Mouse (Mus musculus): ENCODE data around the gene Pla2g5. TPM values are rescaled to one million over a fixed set of nuclear protein-coding genes. Genes with fewer than 3 reads are reported as not detected.
"Not testable (repeated sequence)": the region's sequence is repeated elsewhere in the genome, so short reads cannot be mapped to it uniquely, and the experiment has no call there.

Pla2g5 gene
- total RNA-seq, 1 experiment from 2014 or later, result not detected

DNA sequence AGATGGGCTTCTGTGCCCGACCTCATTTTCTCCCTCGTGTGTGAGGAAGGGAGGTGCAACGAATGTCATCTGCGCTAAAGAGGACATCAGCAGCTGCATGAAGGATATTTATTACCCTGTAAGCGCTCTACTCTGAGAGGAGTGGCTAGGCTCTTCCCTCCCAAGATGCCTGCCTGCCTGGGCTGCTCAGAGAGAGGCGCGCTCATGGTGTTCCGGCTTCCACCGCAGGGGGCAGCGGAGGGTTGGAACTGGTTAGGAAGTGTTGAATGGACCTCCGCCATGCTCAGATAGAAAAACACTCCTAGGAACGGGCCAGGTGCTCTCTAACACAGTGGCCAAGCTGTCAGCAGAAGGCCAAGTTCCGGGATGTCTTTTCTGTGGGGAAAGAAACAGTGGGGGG lies 3.6 kb downstream of the Pla2g5 start:
- no peak for ATAC-seq (ENCODE audit: extremely low read depth, insufficient number of reproducible peaks, low FRiP score, poor library complexity, severe bottlenecking)

DNA sequence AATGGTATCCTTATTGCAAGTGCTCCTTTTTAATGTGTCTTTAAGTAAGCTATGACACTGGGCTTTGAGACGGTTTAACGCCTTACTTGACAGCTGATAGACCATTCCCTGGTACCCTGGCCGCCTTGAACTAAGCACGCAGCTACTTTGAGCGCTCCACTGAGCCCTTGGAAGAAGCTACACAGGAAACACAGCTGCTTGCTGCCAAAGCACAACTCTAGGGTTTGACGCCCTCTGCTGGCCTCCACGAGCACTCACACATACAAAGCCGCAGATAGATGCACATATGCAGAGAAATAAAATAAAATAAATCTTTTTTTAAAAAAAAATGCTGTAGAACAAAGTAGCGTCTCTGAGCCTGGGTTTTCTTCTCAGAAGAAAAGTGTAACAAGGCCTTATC lies 4.0 kb downstream of the Pla2g5 start:
- no peak for ATAC-seq (ENCODE audit: extremely low read depth, insufficient number of reproducible peaks, low FRiP score, poor library complexity, severe bottlenecking)

DNA sequence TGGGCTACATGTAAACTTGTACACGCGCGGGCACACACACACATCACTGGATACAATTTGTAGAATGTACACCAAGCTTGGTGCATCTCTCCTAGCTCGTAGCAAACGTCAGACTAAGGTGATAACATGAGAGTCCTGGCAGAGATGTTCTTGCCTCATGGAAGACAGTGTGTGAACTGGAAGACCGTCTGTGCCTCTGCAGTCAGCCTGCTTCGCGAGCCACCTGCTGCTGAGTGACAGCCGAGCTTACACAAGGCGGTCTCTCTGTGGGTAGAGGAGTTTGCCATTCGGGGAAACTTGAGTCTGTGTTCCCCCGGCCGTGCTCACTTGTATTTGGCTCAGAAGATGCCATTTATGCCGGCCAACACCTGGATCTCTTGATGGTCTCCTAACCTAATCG lies 4.8 kb downstream of the Pla2g5 start:
- ATAC-seq (ENCODE audit: extremely low read depth, insufficient number of reproducible peaks, low FRiP score, poor library complexity, severe bottlenecking), result no peak

DNA sequence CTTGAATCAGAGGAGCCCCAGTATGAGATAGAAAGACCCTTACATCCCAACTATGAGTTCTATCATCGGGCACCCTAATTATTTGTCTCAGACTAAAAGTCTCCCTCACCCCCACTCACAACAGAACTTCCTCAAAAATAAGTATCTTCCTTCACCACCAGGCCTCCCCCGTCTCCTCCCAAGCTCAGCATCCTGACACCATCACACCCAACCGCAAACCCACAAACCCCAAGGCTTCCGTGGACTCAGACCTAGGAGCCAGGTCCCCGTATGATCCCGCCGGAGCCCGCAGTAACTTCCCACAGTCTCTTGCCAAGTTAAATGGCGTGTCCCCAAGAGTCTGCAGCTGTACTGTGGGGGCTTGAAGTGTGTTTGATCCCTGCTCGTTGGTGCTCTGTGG lies 5.7 kb downstream of the Pla2g5 start:
- no peak for ATAC-seq (ENCODE audit: extremely low read depth, insufficient number of reproducible peaks, low FRiP score, poor library complexity, severe bottlenecking)

DNA sequence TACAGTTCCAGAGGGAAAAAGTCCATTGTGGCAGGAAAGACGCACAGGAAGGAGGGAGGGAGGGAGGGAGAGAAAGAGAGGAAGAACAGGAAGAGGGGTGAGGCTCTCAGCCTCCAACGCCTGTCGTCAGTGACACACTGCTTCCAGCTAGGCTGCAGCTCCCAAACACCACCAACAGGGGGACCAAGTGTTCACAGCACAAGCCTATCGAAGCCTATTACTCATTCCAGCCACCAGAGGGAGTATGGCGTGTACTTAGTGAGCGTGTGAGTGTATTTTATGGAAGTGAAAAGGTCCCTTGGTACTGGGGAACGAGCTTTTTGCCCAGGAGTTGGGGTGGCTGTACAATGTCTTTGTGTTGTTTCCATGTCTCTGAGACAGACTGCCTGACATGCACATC lies 6.8 kb downstream of the Pla2g5 start:
- peak; percentile 79 for ATAC-seq (ENCODE audit: extremely low read depth, insufficient number of reproducible peaks, low FRiP score, poor library complexity, severe bottlenecking)

DNA sequence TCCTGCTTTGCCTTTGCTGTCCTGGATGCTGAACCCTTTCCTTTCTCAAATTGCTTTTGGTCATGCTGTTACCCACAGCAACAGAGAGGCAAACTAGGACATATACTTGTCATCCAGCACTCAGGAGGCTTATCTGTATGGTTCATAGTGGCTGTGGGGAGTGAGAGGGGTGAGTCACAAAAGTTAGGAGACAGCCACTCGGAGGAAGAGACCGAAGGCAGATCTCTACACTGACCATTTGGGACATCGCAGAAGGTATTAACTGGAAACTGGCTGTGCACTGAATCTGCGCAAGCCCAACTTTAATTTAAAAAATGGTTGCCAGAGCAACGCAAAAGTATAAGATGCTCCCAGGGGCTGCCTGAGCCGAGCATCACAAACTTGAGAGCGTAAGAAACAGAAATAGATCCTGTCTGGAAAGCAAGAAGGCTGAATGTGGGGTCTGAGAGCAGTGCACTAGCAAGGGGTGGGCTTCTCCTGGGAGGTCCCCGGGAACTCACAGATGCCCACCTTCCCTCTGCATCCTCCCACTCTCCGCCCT lies 8.1 kb downstream of the Pla2g5 start:
- ATAC-seq (ENCODE audit: extremely low read depth, insufficient number of reproducible peaks, low FRiP score, poor library complexity, severe bottlenecking), result no peak

DNA sequence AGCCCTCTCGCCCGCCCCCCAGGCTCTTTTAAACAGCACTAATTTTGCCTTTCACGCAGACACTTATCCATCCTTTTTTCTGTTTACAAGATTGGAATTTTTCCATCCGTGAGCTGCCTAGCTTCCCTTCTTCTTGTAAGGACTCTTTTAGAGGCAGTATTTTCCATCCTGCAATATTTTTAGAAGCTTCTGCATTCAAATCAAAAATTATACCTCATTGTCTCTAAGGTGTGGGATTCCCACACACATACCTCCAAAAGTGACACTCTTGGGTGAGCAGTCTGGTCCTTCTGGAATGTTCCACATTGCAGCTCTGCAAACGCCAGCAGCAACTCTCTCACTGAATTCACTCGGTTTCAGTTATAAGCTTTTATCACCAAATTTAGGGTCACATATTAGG lies 10.3 kb downstream of the Pla2g5 start:
- no peak for ATAC-seq (ENCODE audit: extremely low read depth, insufficient number of reproducible peaks, low FRiP score, poor library complexity, severe bottlenecking)

DNA sequence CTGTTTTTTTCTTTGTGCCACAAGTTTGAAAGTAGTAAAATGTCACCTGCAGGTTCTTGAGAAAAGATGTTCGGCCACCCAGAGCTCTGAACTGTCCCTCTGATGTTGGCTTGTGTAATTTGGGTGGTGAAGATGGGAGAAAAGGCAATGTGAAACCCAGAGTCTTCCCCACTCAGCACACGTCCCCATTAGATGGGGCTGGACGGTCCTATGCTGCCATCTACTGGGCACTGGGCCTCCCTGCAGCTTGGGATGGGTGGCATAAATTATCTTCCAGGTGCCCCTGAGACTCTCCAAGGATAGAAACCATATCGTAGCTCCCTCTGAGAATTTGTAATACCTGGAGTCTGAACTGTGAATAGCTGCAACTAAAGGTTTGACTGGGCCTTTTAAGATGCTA lies 11.8 kb downstream of the Pla2g5 start:
- peak; percentile 68; the same call in 1 of the 2 replicates for ATAC-seq (ENCODE audit: extremely low read depth, insufficient number of reproducible peaks, low FRiP score, poor library complexity, severe bottlenecking)

DNA sequence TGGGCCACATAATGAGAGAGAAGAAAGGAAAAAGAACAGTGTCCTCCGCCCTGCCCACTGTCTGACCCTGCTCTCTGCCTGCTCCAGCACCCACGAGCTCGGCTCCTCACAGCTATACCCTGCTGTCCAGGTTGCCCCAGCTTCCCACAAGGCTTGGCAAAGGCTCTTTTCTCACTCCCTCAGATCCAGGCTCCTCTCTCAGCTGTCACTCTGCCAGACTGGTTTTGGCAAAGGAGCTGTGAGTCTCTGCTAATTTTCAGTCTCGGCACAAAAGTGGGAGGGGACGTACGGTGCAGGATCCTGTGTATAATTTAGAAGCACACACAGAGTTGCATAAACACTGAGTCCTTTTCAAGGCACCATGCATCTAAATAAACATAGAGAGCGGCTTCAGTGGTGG lies 21.9 kb downstream of the Pla2g5 start:
- ATAC-seq (ENCODE audit: extremely low read depth, insufficient number of reproducible peaks, low FRiP score, poor library complexity, severe bottlenecking), result no peak

DNA sequence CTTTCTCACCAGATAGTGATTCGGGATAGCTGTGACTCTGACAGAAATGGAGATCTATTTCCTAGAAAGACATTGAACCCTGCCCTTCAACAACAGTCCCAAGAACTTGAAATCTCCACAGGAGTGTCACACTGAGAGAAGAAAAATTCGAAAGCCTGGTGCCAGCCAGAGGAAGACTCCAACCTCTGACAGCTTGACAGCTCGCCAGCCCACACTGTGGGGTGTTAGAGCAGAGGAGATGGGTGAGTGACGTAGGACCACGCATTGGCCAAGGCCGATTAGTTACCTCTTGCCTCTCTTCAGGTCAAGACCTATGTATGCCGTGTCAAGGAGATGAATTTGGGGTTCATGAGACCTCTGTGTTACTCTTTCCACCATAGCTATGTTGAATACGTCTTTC lies 22.6 kb downstream of the Pla2g5 start:
- no peak for ATAC-seq (ENCODE audit: extremely low read depth, insufficient number of reproducible peaks, low FRiP score, poor library complexity, severe bottlenecking)

DNA sequence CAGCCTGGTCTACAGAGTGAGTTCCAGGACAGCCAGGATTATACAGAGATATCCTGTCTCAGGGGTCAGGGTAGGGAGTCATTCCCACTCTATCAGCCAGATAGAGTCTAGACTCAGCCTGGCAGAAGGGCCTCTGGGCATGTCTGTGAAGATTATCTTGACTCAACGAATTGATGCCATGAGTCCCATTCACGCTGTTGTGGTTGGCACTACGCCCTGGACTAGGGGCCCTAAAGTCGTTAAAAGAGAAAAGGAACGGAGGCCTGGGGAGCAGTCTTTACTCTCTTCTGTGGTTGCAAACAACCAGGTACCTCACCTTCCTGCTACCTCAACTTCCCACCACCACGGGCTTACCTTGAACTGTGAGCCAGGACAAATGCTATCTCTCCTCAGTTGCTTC lies 23.5 kb downstream of the Pla2g5 start:
- ATAC-seq (ENCODE audit: extremely low read depth, insufficient number of reproducible peaks, low FRiP score, poor library complexity, severe bottlenecking), result no peak

DNA sequence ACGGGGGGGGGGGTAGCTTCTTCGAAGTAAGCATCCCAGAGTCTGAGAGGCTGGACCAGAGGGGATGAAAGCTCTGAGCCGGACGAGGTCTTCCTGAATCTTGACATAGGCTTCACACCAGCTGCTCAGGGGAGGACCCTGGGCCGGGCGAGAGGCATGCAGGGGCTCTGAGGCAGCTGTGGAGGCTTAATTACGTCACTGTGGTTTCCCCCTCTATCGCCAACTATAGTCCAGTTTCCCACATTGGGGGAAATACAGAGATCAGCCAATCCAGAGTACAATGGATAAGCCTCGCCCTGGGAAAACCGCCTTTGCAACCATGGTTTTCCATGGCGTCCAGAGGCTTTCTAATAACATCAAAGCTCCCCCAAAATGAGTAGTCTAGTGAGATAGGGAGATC lies 36.1 kb downstream of the Pla2g5 start:
- ATAC-seq (ENCODE audit: extremely low read depth, insufficient number of reproducible peaks, low FRiP score, poor library complexity, severe bottlenecking), result no peak

DNA sequence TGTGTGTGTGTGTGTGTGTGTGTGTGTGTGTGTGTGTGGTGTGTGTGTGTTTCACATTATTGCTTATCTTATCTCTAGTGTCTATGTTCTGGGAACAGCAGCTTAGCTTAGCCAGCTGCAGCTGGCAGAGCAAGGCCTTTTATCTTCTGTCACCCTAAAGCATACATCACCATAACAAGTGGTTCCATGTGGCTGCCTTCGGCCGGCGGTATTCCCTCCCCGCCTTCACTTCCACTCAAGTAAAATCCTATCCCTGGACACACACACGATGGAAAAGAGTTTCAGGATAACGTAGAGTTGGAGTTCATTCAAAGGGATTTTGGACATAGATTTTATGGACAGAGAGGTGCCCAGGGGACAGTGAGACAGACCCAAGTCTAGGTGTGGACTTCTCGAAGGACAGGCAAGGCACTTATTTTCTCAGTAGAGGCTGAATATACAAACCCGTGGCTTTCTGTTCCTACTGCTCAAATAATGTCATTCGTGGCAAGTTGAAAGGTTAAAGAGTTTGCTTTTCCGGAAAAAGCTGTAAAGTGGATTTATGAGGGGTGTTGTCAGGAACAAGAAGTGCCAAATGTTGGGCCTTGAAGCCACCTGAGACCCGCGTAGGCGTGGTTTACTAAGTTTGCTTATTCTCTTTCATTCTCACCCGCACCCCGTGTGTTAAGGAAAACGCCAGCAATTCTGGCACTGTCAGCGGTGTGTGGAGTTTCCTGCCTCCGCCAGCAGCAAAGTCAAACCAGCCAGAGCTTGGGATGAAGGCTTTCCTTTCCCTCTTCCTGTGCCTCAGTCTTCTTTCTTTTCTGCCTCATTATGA lies 37.3 kb downstream of the Pla2g5 start:
- ATAC-seq (ENCODE audit: extremely low read depth, insufficient number of reproducible peaks, low FRiP score, poor library complexity, severe bottlenecking), result no peak

DNA sequence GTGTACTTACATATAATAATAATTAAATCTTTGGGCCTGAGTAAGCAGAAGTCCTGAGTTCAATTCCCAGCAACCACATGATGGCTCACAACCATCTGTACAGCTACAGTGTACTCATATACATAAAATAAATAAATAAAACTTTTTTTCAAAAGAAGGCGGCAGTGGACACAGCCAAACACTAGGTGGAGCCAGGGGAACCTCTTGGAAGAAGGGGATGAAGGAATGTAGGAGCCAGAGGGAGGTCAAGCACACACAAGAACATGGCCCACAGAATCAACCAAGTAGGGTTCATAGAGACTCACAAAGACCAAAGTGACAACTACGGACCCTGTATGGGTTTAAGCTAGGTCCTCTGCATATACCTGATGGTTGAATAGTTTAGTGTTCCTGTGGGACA lies 38.6 kb downstream of the Pla2g5 start:
- ATAC-seq (ENCODE audit: extremely low read depth, insufficient number of reproducible peaks, low FRiP score, poor library complexity, severe bottlenecking), result no peak

DNA sequence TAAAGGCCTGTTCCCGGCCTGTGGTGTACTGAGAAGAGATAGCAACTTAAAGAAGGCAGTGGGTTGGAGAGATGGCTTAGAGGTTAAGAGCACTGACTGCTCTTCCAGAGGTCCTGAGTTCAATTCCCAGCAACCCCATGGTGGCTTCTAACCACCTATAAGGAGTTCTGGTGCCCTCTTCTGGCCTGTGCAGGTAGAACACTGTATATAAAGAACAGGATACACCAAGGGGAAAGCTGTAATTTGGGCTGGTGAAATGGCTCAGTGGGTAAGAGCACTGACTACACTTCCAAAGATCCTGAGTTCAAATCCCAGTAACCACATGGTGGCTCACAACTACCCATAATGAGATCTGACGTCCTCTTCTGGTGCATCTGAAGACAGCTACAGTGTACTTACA lies 39.1 kb downstream of the Pla2g5 start:
- ATAC-seq (ENCODE audit: extremely low read depth, insufficient number of reproducible peaks, low FRiP score, poor library complexity, severe bottlenecking), result not testable (repeated sequence)

DNA sequence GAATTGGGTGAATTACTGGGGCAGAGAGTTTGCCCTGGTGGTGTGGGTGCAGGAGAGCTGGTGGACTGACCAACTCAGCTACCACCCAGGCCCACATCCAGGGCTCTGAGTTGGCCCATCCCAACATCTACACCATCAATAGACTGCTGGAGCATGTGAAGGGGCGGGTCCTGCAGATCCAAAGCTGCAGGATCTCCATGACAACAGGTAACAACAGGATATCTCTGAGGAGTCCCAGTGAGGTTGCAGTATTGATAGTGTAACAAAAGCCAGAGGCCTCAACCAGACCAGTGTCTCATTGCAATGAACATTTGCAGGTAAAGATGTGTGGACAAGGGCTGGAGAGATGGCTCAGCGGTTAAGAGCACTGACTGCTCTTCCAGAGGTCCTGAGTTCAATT lies 42.2 kb downstream of the Pla2g5 start:
- ATAC-seq (ENCODE audit: extremely low read depth, insufficient number of reproducible peaks, low FRiP score, poor library complexity, severe bottlenecking), result no peak

DNA sequence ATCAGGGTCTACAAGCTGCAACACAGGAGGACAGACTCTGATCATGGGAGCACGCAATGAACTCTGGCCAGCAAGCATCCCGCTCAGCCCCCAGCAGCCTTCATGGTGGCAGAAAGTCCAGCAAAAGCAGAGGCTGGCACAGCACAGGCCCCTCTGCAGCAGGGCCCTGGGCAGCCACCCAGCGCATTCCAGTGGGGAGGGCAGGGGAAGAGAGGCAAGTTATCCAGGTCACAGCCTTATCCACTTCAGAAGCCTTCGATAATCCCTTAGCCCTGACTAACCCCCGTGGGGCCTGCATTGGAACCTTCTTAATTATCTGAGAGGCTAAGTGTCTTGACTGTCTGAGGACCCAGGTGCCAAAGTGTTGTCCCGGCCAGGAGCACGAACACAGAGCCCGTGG lies 44.2 kb downstream of the Pla2g5 start:
- ATAC-seq (ENCODE audit: extremely low read depth, insufficient number of reproducible peaks, low FRiP score, poor library complexity, severe bottlenecking), result no peak

DNA sequence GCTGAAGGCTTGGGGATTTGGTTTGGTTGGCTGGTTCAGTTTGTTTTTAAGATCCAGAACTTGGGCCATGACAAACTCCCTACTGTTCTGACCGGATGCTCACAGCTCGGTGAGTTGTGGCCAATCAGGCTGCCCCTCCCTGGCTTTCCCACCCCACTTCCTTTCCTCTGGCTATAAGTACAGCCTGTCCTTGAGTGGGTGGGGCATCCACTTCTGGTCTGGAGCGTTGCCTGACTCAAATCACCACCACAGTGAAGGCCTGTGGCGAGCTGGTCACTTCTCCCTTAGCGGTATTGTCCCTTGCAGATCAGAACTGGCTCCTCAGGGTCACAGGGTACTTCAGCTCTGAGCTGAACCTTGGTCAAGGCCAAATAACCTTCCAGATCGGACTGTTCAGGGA lies 45.5 kb downstream of the Pla2g5 start:
- no peak for ATAC-seq (ENCODE audit: extremely low read depth, insufficient number of reproducible peaks, low FRiP score, poor library complexity, severe bottlenecking)

DNA sequence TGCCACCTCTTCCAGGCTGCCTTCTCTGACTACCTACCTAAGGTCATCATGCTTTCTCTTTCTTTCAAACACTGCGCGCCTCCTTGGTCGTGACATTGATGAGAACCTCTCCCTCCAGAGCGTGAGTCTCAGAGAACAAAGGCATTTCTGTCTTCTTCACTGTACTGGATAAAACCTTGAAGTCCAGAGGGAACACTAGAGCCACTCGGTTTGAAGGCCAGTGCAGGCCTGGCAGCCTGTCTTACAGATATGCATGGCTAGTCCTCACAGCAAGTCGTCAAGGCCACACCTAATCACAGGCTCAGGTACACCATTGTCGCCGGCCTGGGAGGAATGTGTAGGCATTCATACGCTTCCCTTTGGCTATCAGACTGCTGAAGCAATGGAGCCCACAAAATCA lies 47.1 kb downstream of the Pla2g5 start:
- ATAC-seq (ENCODE audit: extremely low read depth, insufficient number of reproducible peaks, low FRiP score, poor library complexity, severe bottlenecking), result no peak

DNA sequence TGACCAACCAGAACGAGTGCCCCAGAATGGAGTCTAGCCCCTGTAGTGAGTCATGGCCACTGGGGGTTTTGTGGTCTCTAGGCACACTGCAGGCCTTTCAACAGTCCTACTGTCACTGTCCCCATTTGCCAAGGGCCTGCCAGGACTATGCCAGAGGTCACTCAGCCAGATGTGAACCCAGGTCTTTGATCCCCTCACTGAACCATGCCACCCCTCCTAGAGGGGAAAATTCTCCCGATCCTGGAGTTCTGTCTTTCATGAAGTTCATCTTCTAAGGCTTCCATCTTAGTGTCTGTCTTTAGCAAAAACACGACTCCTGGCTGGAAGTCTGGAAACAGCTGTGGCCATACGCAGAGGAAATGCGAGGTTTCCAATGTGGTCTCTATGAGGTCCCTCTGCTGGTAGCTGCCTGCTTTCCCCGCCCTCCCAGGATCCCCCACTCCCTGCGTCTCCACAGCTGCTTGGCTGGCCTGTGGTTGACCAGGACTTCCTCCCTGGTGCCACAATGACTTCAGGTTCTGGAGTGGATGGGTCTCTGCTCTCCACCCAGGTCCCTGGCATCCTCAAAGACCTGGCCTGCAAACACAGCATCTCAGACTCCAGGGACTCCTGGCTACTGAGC lies 56.3 kb downstream of the Pla2g5 start:
- no peak for ATAC-seq (ENCODE audit: extremely low read depth, insufficient number of reproducible peaks, low FRiP score, poor library complexity, severe bottlenecking)
